Mouse (Mus musculus): ENCODE results near the gene Gpr87.

- peak; percentile 96 for TF ChIP-seq CTCF (IDR thresholded peaks at IDR 0.05; ENCODE audit: low read depth)
- no peak for TF ChIP-seq EP300 (optimal IDR thresholded peaks at IDR 0.05)
These were observed 19.7 kb downstream of the Gpr87 start for GRCm38 (mm10) chr3:59175234-59175633.
